Comparison of ENCODE assay signal across 8 mouse cellular contexts in genomic region chr4:135286033-135286622, GRCm38 (mm10). TPM values are rescaled to one million over a fixed set of nuclear protein-coding genes. Genes with fewer than 3 reads are reported as not detected.
DNase-seq lines count a peak whose midpoint lies in the region; ATAC-seq and TF ChIP-seq lines count a peak whose summit lies in the region.

No protein-coding gene starts in this region.

- intact Hi-C loops in heart, postnatal 36 days (cut with DNase I) = loop anchor here (2.0 kb wide), 1 partner anchor 21 kb away; no protein-coding TSS in a partner anchor

- H3K4me2 ChIP-seq in limb, embryonic 14.5 days (replicated peaks; ENCODE audit: low read depth, low read length, severe bottlenecking) = no peak overlapping the region
- H3K4me2 ChIP-seq in liver, embryonic 13.5 days = peak overlapping the region; percentile 65

- H3K36me3 ChIP-seq in limb, embryonic 14.5 days (ENCODE audit: control insufficient read depth, insufficient read depth, low read length) = no peaks in the 10 kb centered on the region
- no peaks in the 10 kb centered on the region for H3K36me3 ChIP-seq in limb, embryonic 10.5 days
- no peaks in the 10 kb centered on the region for H3K36me3 ChIP-seq in liver, embryonic 13.5 days

- WGBS in limb, embryonic 14.5 days = 51% methylated on average over 12 of the region's 12 CpGs
- WGBS in limb, embryonic 10.5 days = 54% methylated on average over 12 of the region's 12 CpGs
- 39% methylated on average over 12 of the region's 12 CpGs for WGBS in liver, embryonic 13.5 days (ENCODE audit: insufficient replicate concordance)

- H3K4me1 ChIP-seq in limb, embryonic 14.5 days (ENCODE audit: control insufficient read depth, insufficient read depth, low read length) = peaks cover 12% of the 10 kb centered on the region; the same call in 1 of the 2 replicates
- H3K4me1 ChIP-seq in limb, embryonic 10.5 days = peaks cover 15% of the 10 kb centered on the region
- peaks cover 59% of the 10 kb centered on the region for H3K4me1 ChIP-seq in liver, embryonic 13.5 days (replicated peaks)

- no peak overlapping the region for H3K4me3 ChIP-seq in limb, embryonic 14.5 days (replicated peaks; ENCODE audit: low read length)
- no peak overlapping the region for H3K4me3 ChIP-seq in limb, embryonic 10.5 days
- peak overlapping the region; percentile 39; the same call in 1 of the 2 replicates for H3K4me3 ChIP-seq in liver, embryonic 13.5 days (replicated peaks)

- H3K9me3 ChIP-seq in limb, embryonic 14.5 days (ENCODE audit: control insufficient read depth, low read length) = no peaks in the 10 kb centered on the region
- H3K9me3 ChIP-seq in limb, embryonic 10.5 days (replicated peaks) = no peaks in the 10 kb centered on the region
- H3K9me3 ChIP-seq in liver, embryonic 13.5 days (replicated peaks) = no peaks in the 10 kb centered on the region

- TF ChIP-seq POLR2A in limb, embryonic 14.5 days (IDR thresholded peaks at IDR 0.05; ENCODE audit: borderline replicate concordance, extremely low read depth, insufficient read depth, insufficient read length) = no peak

- DNase-seq in heart, adult 11 months = peak; percentile 91
- DNase-seq in heart, postnatal 36 days = no peak
- DNase-seq in limb, embryonic 14.5 days (ENCODE audit: low spot score) = no peak
- no peak for DNase-seq in limb, embryonic 10.5 days (ENCODE audit: low spot score)
- DNase-seq in c-Kit-positive CD71-positive TER-119-positive erythroid progenitor cells, embryonic 14.5 days (ENCODE audit: low spot score) = peak; percentile 47
- no peak for DNase-seq in liver, embryonic 13.5 days
- DNase-seq in adrenal gland, postnatal 36 days = no peak

- no peak overlapping the region for H3K9ac ChIP-seq in limb, embryonic 14.5 days (ENCODE audit: low read depth, low read length, severe bottlenecking)
- peak overlapping the region; percentile 74 for H3K9ac ChIP-seq in liver, embryonic 13.5 days

- 0 out of 2 replicates have a peak overlapping the region, but pooled peaks have one; percentile 19 for H3K27ac ChIP-seq in limb, embryonic 14.5 days (replicated peaks; ENCODE audit: low read depth, low read length)
- no peak overlapping the region for H3K27ac ChIP-seq in limb, embryonic 10.5 days
- H3K27ac ChIP-seq in liver, embryonic 13.5 days = peak overlapping the region; percentile 98

- no peaks in the 10 kb centered on the region for H3K27me3 ChIP-seq in limb, embryonic 14.5 days (ENCODE audit: control insufficient read depth, insufficient read depth, low read length)
- 0 out of 2 replicates have a peak, but pooled peaks cover 11% of the 10 kb centered on the region for H3K27me3 ChIP-seq in limb, embryonic 10.5 days (ENCODE audit: low read depth, poor library complexity, severe bottlenecking)
- no peaks in the 10 kb centered on the region for H3K27me3 ChIP-seq in liver, embryonic 13.5 days

- no peak for ATAC-seq in limb, embryonic 14.5 days (ENCODE audit: low FRiP score, low read depth)
- no peak for ATAC-seq in liver, embryonic 13.5 days (ENCODE audit: low read depth)
- no peak for ATAC-seq in granulocyte monocyte progenitor cell, adult 5-6 weeks (replicated peaks; ENCODE audit: poor library complexity, severe bottlenecking)

RNA-seq across cellular contexts. Expression of gene Clic4, which starts 13.5 kb away (rescaled TPM):
- total RNA-seq in heart, postnatal 36 days (2021) = 100 to 1,000 TPM; 241 to 254 TPM
- 68.0 and 72.1 TPM in 2 replicates for polyA plus RNA-seq in limb, embryonic 14.5 days (2012; rRNA removed)
- 88.2 and 98.9 TPM in 2 replicates for polyA plus RNA-seq in limb, embryonic 14.5 days (2014; fragmentation: Nextera tagmentation; extraction: Ambion mirVana)
- polyA plus RNA-seq in limb, embryonic 10.5 days (2016; fragmentation: Nextera tagmentation; extraction: Ambion mirVana) = 208 and 220 TPM in 2 replicates
- polyA plus RNA-seq in liver, embryonic 13.5 days (2015; fragmentation: Nextera tagmentation; extraction: Ambion mirVana) = 109 and 131 TPM in 2 replicates
- total RNA-seq in adrenal gland, postnatal 36 days (2021) = 100 to 1,000 TPM in 1 of 2 experiments, 10 to 100 TPM in 1; 73.1 to 114 TPM
- 22.3 and 25.8 TPM in 2 replicates for total RNA-seq in granulocyte monocyte progenitor cell, adult 5-6 weeks (2014; fragmentation: Nextera tagmentation)
- 28.2 and 28.9 TPM in 2 replicates for total RNA-seq in granulocyte monocyte progenitor cell, adult 5-6 weeks (2017)

Comparison
In these comparisons a context has a peak if more than half of its experiments do, and no peak if none do; other contexts are left out.
1. DNase-seq: peak in heart, adult 11 months (single experiment) and c-Kit-positive CD71-positive TER-119-positive erythroid progenitor cells, embryonic 14.5 days (single experiment); none in heart, postnatal 36 days (0 of 2), limb, embryonic 14.5 days (single experiment), limb, embryonic 10.5 days (single experiment), liver, embryonic 13.5 days (single experiment) and adrenal gland, postnatal 36 days (0 of 2).